Mouse (Mus musculus) embryo, embryonic 9.5 days (tissue): ENCODE measurements at regions not wholly inside any gene's neighbourhood (a gene's known extent, or its start where the extent isn't known, plus 50 kb on each side); places are given as distances from the start of the nearest gene placed in this dataset.
"Not testable (repeated sequence)": the region's sequence is repeated elsewhere in the genome, so short reads cannot be mapped to it uniquely, and the experiment has no call there.

ENCODE experiments used
- DNase-seq: peaks from one replicate; pipeline ENCODE4 v3.0.0-alpha.2; 2017; ENCODE audit errors: extremely low spot score

GRCm38 (mm10) chr7:93254287-93254686, 174.6 kb downstream of the Fam181b start:
- not testable (repeated sequence) for DNase-seq

- no peak for DNase-seq
Measured at GRCm38 (mm10) chr7:93285748-93286147, 206.1 kb downstream of the Fam181b start.

GRCm38 (mm10) chr7:93291457-93291856, 211.8 kb downstream of the Fam181b start:
- DNase-seq: no peak

GRCm38 (mm10) chr7:93291945-93292696, 212.5 kb downstream of the Fam181b start:
- no peak for DNase-seq

- no peak for DNase-seq
Measured at GRCm38 (mm10) chr7:93312731-93313130, 233.1 kb downstream of the Fam181b start.

- no peak for DNase-seq
Measured at GRCm38 (mm10) chr7:93331351-93331750, 251.7 kb downstream of the Fam181b start.

- no peak for DNase-seq
Measured at GRCm38 (mm10) chr7:93332203-93332602, 252.5 kb downstream of the Fam181b start.

GRCm38 (mm10) chr7:93336420-93336819, 256.8 kb downstream of the Fam181b start:
- peak; percentile 14 for DNase-seq
